Mouse (Mus musculus) brain, adult 2 months (tissue): ENCODE measurements at regions not wholly inside any gene's neighbourhood (a gene's known extent, or its start where the extent isn't known, plus 50 kb on each side); places are given as distances from the start of the nearest gene placed in this dataset.
"Not testable (repeated sequence)": the region's sequence is repeated elsewhere in the genome, so short reads cannot be mapped to it uniquely, and the experiment has no call there.

Experiments
- DNase-seq: peaks from one replicate; pipeline ENCODE4 v3.0.0; 2011; ENCODE audit warnings: low read depth, low spot score

DNA sequence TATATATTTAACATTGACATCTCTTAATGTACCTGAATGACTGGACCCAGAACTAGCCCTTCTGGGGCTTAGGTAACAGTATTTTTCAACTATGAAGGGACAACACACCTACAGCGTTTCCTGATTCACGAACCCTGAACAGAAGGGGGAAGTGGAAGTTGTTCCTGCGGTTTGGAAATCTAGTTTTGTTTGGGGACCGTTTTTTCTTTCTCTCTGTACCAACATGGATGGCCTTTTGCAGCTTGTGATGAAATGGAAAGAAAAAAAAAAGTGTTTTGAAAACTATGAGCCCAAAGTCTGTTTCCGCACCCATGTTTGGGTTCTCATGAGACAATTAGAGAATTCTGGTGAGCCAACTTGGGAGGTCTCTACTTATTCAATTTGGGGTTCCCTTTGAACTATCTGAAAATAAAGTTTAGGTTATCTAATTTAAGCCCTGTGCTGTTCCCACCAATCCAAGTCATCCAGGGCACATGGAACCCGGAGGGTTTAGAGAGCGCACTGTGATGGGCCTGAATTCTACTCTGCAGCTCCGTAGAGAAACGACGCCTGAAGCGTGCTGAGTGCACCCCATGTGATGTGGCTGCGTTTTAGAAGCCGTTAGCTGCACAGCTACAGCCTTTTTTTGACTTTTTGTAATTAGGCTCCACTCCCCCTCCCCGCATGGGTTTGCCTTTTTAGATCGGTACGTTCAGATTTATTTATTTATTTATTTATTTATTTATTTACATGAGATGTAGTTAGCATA, 137.0 kb upstream of the Rapgef5 start:
- no peak for DNase-seq

DNA sequence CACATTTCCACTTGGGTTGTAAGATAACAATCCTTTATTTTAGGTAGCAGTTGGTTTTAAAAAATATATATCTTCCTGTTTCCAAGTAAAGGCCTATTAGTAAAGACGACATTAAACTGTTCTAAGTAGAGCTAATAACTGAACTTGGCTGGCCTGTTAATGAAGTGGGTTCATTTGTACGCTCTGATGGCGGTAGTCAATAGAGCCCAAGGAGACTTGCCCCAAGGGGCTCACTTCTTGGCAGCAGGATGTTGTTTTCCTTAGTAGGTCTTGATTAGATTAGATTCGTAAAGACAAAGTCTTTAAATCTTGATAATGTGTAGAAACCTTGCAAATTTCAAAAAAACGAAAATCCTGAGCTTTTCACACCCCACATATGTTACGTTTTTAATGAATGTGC, 135.4 kb upstream of the Rapgef5 start:
- DNase-seq: no peak

DNA sequence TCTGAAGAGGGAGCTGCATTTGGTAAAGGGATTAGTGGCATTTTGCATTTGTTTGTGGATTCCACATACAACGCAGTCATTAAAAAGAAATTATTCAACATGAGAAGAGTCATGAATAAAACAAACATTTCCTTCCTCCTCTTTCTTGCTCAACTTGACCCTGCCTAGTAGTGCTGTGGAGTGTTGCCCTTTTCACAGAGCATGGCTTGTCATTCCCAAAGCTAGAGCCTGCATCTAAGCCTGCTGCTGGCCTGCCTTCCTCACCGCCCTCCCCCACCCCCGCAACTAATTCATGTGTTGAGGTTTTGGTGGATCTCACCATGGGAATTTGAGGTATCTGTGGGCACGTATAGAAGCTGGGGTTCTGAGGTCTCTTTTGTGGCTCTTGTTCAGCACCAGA, 133.6 kb upstream of the Rapgef5 start:
- DNase-seq: not testable (repeated sequence)

DNA sequence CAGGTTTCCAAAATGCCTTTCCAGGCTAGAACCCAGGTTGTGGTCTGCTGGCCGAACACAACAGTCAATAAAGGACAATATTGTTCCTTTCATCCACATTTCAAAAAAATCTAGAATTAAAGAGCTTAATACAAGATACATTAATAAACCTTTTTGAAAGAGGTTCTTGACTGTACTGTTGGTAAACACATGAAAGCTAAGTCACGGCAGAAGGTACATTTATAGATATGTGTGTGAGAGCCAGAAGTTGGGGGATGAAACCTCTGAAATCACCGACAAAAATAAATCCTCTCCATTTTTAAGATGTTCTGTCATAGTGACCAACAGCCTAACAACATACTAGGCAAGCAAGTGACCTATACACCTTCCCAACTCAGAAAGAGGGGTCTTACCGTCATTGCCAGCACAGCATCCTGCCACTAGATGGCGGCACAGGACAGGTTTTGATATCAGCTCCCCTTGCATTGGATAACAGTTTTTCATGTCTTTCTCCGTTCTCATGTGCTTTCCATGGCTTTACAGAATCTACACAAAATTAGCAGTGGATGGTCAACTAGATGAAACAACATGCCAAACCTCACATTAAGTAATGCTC, 131.1 kb upstream of the Rapgef5 start:
- DNase-seq: peak; percentile 87

DNA sequence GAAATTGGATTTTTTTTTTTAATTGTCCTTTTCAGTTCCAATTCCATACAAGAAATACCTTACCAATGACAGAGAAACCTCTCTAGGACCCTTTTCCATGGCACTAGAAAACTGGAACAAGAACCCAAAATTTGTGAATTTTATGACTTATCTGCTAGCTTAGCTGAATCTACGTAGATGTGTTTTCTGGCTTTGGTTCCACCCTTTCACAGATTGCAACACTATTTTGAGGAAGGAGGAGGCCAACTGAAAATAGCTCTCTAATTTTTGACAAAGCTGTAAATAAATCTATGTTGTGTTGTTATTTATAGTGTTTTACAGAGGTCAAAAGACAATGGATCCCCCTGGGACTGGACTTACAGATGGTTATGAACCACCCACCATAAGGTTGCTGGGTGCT, 130.6 kb upstream of the Rapgef5 start:
- no peak for DNase-seq

DNA sequence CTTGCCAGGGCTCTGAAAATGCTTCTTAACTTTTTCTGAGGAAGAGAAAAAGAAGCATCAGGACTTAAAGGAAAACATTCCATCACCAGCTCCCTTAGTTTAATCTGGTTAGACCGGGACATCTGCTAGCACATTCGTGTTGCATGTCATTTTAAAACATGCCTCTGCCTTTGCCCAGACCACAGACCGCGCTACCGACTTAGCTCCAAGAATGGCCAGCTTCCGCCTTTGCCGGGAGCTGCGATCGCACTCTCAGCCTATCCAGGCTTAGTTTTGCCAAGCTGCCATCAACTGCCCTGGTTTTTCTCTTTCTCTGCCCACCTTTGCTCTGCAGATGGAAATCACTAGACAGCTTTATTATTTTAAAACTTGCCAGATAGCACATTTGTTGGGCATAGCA, 129.3 kb upstream of the Rapgef5 start:
- no peak for DNase-seq

DNA sequence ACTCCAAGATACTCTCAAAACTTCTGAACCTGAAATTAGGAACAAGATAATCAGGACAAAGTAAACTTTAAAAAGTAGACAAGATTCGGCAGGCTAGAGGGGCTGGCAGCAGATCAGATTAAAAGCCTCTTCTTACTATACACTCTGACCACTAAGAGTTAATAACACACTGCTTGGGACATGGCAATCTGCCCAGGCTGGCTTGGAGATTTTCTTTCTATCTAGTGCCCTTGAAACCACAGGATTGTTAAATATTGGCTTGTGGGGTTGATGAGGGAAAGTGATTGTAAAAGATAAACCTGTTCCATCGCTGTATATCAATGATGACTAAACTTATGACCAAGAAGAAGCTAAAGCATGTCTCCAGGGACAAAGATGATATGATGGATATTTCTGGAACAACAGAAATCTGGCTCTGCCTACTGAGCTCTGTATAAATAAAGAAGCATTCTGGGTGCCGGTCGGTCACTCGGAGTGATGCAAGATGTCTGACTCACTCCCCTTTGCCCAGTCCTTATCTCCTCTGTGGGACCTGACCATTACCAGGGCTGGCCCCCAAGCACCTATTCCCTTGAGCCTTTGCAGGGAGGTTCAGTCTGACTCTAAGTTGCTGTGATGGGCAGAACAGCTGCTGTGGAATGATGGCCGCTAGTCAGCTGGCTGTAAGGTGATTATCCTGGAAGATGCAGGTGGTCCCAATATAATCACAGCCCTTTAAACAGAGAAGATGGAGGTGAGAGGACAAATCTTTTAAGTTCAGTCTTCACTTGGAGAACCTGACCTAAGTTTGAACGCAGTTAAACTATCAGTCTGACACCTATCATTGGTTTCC, 126.5 kb upstream of the Rapgef5 start:
- no peak for DNase-seq

DNA sequence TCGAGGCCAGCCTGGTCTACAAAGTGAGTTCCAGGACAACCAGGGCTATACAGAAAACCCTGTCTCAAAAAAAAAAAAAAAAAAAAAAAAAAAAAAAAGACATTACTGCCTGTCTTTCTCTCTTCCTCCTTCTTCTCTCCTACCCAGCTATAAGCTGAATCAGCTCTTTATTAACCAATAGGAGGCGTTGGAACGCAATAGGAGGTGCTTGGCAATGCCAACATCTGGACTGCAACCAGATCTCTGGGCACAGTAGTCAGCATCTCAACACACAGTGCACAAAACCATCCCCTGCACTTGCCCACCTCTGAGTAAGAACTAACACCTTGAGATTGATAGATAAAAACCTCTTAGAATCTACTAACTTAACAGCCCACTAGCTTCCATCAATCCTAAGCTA, 118.8 kb upstream of the Rapgef5 start:
- DNase-seq: no peak

DNA sequence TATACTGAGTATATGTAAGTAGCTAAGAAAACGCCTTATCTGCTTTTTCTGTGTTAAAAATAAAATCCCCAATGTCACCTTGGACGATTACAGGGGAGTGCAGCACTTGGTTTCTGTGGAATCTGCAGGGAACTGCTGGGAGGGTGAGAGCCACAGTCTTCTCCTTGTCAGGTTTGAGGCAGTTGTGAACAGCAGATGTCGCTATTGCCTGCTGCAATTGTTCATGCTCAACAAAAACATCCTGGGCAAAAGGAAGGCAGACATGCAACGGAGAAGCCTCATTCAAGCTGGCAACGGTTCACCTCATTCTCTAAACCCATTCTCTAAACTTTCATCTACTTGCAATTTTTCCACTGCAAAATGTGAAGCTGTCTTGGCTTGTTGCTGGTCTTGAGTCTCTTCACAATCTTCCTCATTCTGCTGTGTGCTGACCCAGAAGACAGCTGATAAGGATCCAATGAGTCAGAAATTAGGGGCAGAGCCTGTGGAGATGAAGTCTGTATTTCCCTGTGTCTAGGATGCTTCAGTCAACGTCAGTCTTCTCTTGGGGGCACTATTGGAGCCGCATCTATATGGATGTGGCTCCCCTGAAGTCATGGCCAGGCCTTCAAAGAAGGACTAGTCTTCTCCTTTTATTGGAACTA, 112.6 kb upstream of the Rapgef5 start:
- DNase-seq: peak; percentile 93

DNA sequence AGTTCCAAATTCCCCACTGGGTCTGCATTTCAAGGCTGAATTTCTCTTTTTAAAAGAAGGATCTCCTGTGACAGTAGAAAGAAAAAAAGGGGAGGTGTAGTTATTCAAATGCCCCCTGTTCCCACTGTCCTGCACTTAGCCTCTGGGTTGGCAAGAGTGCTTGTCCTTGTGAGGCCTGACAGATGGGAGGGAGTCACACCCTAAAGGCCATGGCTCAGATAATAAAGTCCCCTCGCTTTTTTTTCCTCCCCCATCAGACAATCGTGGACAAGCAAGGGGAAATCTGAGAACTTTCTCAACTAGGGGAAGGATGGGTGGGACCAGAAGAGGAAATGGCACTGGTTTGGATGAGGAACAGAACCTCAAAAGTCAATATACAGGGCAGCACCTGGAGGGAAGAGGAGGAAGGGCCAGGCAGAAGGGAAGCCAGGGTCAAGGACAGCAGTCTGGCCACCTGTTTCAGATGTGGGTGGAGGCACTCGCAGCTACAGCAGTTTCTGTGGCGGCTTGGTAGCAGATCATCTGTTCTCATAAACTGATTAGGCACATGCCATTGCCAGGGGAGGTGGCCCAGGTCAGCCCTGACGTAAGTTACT, 112.0 kb upstream of the Rapgef5 start:
- DNase-seq: no peak

DNA sequence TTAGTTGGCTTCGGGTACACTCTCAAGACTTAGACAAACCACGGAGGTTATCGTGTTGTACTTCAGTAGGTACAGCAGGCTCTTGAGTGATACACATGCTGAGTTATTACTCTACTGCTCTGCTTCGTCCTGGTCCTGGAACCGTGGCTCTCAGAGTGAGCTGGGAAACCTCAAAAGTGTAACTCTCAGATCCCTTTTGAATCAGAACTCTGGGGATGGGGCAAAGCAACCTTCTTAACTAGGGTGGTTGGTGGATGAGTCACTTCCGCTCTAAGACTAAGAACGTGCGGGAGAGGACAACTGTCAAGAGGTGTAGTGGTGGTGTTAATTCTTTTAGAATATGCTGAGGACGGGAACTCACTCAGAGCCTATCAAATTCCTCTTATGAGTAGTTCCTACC, 109.4 kb upstream of the Rapgef5 start:
- peak; percentile 21 for DNase-seq

DNA sequence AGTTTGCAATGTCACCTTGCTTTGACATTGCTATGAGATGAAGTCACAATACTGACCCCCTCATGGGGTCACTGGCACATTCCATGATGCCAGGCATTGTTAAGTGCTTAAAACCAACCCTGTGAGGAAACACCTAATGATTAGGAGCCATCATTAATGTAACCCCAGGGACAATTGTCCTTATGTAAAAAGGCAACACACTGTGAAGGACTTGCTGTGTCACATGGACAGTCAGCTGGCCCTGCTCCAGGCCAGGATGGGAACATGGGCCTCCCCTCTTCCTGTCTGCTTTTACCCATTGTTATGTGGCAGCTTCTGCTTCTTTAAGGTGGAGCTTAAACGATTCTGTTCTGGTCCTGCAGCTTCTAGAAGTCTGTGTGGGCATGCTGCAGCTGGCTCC, 105.7 kb upstream of the Rapgef5 start:
- DNase-seq: peak; percentile 15

DNA sequence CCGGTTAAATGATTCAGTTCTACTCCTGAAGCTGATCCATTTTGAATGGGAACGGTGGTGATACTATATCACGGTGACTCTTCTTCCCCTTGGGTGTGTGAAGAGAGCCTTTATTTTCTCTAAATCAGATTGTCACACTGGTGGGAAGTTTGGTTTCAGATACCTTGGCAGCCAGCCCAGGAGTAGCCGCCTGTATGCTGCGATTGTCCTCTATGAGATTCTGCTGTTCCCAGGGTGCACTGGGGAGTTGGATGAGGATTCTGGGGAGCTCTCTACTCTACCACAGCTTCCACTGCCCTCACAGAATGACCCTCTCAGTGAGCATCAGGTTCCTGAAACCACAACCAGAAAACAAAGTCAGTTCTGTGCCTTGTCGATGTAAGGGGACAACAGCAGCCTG, 104.0 kb upstream of the Rapgef5 start:
- DNase-seq: peak; percentile 68

DNA sequence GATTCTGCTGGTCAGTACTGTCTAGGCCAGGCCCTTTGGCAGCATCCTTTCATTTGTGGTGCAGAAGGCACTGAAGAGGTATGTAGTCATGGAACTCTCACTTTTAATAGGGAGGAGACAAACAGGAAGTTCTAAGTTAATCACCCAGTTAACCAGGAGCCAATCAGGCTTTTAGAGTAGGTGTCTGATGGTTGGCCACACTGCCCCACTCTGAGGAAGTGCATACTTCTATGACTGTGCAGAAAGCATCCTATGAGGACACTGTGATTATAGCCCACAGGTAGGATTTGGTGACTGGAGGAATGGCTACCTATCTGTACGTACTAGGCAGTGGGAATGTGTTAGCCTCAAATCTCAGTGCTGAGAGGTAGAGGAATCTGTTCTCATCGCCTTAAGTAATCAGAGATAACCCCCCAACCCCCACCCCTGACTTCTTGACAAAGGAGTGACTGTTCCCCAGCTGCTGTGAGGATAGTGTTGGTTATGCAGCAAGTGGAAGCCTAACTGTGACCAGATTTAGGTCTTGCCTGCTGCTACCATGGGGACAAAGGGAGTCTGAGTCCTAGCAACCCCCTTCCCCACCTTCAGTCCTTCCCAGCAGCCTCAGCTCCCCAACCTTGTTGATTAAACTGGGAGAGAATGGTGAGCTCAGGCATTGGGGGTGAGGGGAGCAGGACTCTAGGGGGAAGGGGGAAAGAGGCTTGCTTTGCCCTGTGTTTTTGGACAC, 103.3 kb upstream of the Rapgef5 start:
- no peak for DNase-seq

DNA sequence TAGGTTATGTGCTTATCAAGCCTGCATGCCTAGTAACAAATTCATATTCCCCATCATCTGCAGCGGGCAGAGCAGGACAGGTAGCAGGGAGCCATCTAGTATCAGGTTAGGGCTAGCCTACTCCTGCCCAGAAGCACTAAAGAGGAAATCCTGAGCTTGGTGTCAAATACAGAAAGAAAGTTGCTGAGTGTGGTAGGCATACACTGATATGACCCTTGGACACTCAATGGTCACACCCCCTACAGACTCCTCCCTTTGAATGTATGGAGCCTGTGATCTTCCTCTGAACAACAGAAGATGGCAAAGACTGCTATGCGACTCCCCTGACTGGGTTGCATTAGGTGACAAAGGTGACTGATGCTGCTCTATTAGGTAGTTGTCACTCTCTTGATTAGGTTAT, 102.3 kb upstream of the Rapgef5 start:
- no peak for DNase-seq

DNA sequence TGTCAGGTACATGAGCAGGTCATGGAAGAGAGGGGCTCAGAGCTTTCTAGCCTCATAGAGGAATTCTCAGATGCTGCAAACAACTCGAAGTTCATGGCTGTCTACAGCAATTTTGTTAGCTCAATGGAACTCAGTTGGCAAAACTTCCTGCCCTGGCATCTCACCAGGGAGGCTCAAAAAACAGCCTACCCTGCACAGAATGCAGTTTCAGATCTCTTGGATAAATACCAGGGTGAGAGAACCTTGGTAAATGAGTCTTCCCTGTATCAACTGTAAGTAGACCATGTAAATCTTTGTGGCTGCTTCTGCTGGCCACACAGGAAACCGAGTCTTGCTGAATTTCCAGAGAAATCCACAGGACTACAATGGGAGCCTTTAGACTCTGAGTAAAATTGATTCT, 101.1 kb upstream of the Rapgef5 start:
- peak; percentile 9 for DNase-seq

DNA sequence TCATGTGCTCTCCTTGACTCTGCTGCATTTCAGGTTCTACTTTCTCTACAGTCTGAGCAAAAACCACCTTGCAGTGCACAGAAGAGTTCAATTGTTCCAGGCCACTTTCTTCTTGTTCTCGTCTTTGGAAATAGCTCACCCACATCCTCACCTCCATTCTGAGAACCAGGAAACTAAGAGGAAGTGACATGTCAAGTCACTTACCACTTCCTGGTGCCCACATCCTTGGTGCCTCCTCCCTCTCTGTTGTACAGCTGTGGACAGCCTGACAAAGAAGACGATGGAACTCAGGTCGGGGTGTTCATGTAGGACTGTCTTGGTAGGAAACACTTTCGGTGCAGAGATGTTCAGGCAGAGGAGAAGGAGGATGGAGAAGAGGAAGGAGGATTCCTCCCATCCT, 98.3 kb upstream of the Rapgef5 start:
- DNase-seq: no peak

DNA sequence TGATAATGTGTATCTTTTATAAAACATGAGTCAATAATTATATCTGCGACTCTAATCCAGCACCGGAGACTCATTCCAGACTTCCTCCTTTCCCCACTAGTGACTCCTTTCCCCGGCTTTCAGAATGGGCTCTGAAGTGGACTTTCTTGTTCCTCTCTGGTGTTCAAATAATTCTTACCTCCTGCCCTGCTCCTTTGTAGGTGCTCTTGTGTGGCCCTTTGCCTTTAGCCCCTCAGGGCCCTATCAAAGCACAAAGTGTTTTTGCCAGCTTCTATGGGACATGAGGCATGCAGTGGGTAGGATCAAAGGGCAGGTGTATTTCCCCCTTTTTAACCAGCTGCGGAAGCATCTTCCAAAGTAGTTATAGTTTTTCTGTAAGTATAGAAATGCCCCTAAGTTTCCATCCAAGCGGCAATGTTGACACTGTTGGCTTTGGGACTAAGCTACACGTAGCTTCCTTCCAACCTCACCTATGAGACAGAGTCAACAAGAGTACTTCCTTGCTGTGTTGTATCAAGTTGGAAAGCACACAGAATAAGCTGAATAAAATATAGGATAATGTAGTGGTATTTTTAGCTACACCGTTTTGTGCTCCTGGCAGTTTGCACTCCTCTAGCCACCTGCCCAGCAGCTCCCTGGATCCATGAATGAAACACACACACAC, 93.8 kb upstream of the Rapgef5 start:
- DNase-seq: no peak

DNA sequence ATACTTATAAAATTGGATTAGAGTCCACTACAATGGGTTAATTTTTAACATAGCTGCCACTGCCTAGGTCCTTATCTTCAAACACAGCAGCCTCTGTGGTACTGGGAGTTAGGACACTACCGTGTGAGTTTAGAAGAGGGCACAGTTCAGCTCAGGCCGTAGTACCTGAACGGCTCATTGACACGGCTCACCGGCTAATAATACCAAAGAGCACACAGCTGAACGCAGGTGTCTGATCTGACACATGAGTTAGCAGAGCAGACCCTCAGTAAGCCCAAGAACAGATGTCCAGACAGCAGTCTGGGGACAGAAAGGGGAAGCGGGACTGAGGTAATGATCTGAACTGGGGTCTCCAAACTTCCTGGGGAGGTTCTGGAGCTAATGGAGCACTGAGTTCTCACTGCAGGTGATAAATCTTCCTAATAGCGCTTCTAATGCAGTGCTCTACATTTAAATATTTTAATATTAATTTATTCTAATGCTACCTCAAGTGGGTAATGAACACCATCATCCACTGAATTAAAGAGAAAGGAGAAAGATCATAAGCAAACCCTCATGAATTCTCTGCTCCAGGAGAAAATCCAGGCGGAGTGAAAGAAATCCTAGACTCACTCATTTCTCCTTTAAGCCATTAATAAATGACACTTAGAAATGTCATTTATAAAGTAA, 90.8 kb upstream of the Rapgef5 start:
- DNase-seq: no peak

DNA sequence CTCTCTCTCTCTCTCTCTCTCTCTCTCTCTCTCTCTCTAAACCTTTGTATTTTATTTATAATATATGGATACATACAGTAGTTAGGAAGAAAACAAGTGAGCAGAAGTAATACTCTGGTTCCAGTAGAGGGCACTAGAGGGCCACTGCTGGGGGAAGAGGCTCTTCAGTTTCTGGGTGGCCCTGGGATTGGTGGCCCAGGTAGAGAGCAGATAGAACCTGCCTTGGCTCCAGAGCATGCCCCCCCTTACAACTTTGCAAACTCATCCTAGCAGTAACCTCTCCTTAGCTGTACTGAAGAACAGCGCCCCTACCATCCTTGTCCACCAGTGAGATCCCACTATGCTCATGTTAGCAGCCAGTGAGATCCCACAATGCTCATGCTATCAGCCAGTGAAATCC, 88.8 kb upstream of the Rapgef5 start:
- peak; percentile 77 for DNase-seq
